In genomic region chr3:30550218-30550617, GRCm38 (mm10) we compare ENCODE assay signal across 12 mouse cellular contexts. TPM values are rescaled to one million over a fixed set of nuclear protein-coding genes. Genes with fewer than 3 reads are reported as not detected.
DNase-seq lines count a peak whose midpoint lies in the region; ATAC-seq and TF ChIP-seq lines count a peak whose summit lies in the region.
"Had no signal": no experiment of that assay in that cellular context is flagged by ENCODE, and none has a peak within 500 bp of the region (broad histone marks: within the 10 kb centered on the region; RNA-seq: fewer than 3 reads in every experiment).

No protein-coding gene starts in this region.

- no peaks in the 10 kb centered on the region for H3K27me3 ChIP-seq in liver, postnatal 0 days (ENCODE audit: insufficient read depth, low read length)
- H3K27me3 ChIP-seq: forebrain, embryonic 12.5 days had no signal

- H3K4me3 ChIP-seq in liver, postnatal 0 days (ENCODE audit: low read depth, low read length): no peak overlapping the region
- H3K4me3 ChIP-seq: forebrain, embryonic 12.5 days had no signal

- intact Hi-C loops in heart, postnatal 10 days (cut with DNase I): no loop called here

- H3K27ac ChIP-seq in liver, postnatal 0 days (ENCODE audit: low read depth): no peak overlapping the region
- H3K27ac ChIP-seq: forebrain, embryonic 12.5 days; macrophage had no signal

- ATAC-seq in liver, postnatal 0 days: no peak

- H3K4me1 ChIP-seq in liver, postnatal 0 days (ENCODE audit: insufficient read depth): no peaks in the 10 kb centered on the region
- H3K4me1 ChIP-seq: forebrain, embryonic 12.5 days had no signal

- peak; percentile 22 to 32 for DNase-seq in heart, postnatal 10 days
- no peak for DNase-seq in heart, adult 9 months (ENCODE audit: low spot score in 2 of 2)
- DNase-seq in liver, postnatal 0 days: no peak
- DNase-seq in liver: no peak
- peak; percentile 30 for DNase-seq in ES-CJ7 (ENCODE audit: low read depth, low spot score)
- peak; percentile 21 for DNase-seq in embryo, embryonic 10.5 days (ENCODE audit: low spot score)
- DNase-seq in natural killer cell, adult 2 months (ENCODE audit: low spot score in 2 of 2): no peak
- DNase-seq in urinary bladder, postnatal 10 days (ENCODE audit: low spot score): no peak
- DNase-seq: right cerebral cortex, postnatal 25 days had no signal

- H3K9me3 ChIP-seq in liver, postnatal 0 days (ENCODE audit: low read length): no peaks in the 10 kb centered on the region
- H3K9me3 ChIP-seq: forebrain, embryonic 12.5 days had no signal

- TF ChIP-seq CTCF in liver, postnatal 0 days (IDR thresholded peaks at IDR 0.05; ENCODE audit: low read depth): peak; percentile 20

- no peak overlapping the region for H3K9ac ChIP-seq in liver, postnatal 0 days (replicated peaks)
- H3K9ac ChIP-seq: forebrain, embryonic 12.5 days had no signal

- no peak overlapping the region for H3K4me2 ChIP-seq in liver, postnatal 0 days (ENCODE audit: low read depth, low read length)
- H3K4me2 ChIP-seq: forebrain, embryonic 12.5 days had no signal

- H3K36me3 ChIP-seq in liver, postnatal 0 days (replicated peaks; ENCODE audit: insufficient read depth, low read length): no peaks in the 10 kb centered on the region
- H3K36me3 ChIP-seq: forebrain, embryonic 12.5 days had no signal

- 47% methylated on average over 2 of the region's 2 CpGs for WGBS in liver, postnatal 0 days (ENCODE audit: insufficient replicate concordance)

- TF ChIP-seq EP300 in liver, postnatal 0 days (IDR thresholded peaks at IDR 0.05; ENCODE audit: low read depth): no peak

RNA-seq across cellular contexts. Expression of gene Mecom, which starts 2.4 kb away (rescaled TPM):
- total RNA-seq in heart, postnatal 10 days (2021): 10 to 100 TPM; 27.4 to 35.8 TPM
- 0.85 and 0.89 TPM in 2 replicates for polyA plus RNA-seq in liver, postnatal 0 days (2015; fragmentation: Nextera tagmentation; extraction: Ambion mirVana)
- polyA plus RNA-seq: macrophage had no signal

RNA-seq across cellular contexts. Expression of gene Actrt3, which starts 49.5 kb away (rescaled TPM):
- not detected for total RNA-seq in heart, postnatal 10 days (2021)
- polyA plus RNA-seq in liver, postnatal 0 days (2015; fragmentation: Nextera tagmentation; extraction: Ambion mirVana): not detected in 2 replicates
- polyA plus RNA-seq: forebrain, embryonic 12.5 days; gonadal fat pad, adult 2 months; macrophage had no signal

RNA-seq across cellular contexts. Expression of gene Mynn, which starts 51.6 kb away (rescaled TPM):
- 10 to 100 TPM; 14.7 to 18.5 TPM for total RNA-seq in heart, postnatal 10 days (2021)
- 6.2 and 7.5 TPM in 2 replicates for polyA plus RNA-seq in liver, postnatal 0 days (2015; fragmentation: Nextera tagmentation; extraction: Ambion mirVana)

Comparison
In these comparisons a context has a peak if more than half of its experiments do, and no peak if none do; other contexts are left out.
1. DNase-seq: peak in heart, postnatal 10 days (2 of 2), ES-CJ7 (single experiment) and embryo, embryonic 10.5 days (single experiment); none in heart, adult 9 months (0 of 2), liver, postnatal 0 days (single experiment), liver (single experiment), natural killer cell, adult 2 months (0 of 2) and urinary bladder, postnatal 10 days (single experiment).